Mouse (Mus musculus): ENCODE measurements around the gene Wfdc15a.

GRCm38 (mm10) chr2:164175850-164176249, 24.1 kb downstream of the Wfdc15a start:
- TF ChIP-seq CTCF (IDR thresholded peaks at IDR 0.05; ENCODE audit: borderline replicate concordance, extremely low read depth, insufficient read depth, insufficient read length) (no peak), POLR2A (IDR thresholded peaks at IDR 0.05; ENCODE audit: borderline replicate concordance, extremely low read depth, insufficient read depth, insufficient read length, poor library complexity, severe bottlenecking) (no peak)

All from brain, embryonic 14.5 days (tissue).